Mouse (Mus musculus) hindbrain, embryonic 12.5 days (tissue): ENCODE results near the gene Ltv1. TPM values are rescaled to one million over a fixed set of nuclear protein-coding genes. Genes with fewer than 3 reads are reported as not detected.

ENCODE experiments used
- ATAC-seq: fragments of 200-750 bp; cut with Nextera tagmentation; 2 replicates; pipeline ENCODE4 v1.8.0; 2017; ENCODE audit warnings: moderate TSS enrichment; ENCODE audit not compliant: low FRiP score
- H3K27ac ChIP-seq: fragments of 300-500 bp; sonication (generic); 2 replicates; pipeline ENCODE4 v1.5.1; 2016; ENCODE audit warnings: mild to moderate bottlenecking
- H3K27me3 ChIP-seq: fragments of 300-500 bp; sonication (generic); 2 replicates; pipeline ENCODE4 v1.6.1; 2016; ENCODE audit warnings: mild to moderate bottlenecking
- H3K36me3 ChIP-seq: fragments of 300-500 bp; sonication (generic); 2 replicates; pipeline ENCODE4 v1.6.1; 2016; ENCODE audit warnings: mild to moderate bottlenecking
- H3K4me1 ChIP-seq: fragments of 300-500 bp; sonication (generic); 2 replicates; pipeline ENCODE4 v1.6.1; 2016
- H3K4me2 ChIP-seq: fragments of 300-500 bp; sonication (generic); replicated peaks from 2 replicates; pipeline ENCODE4 v1.6.1; 2016; ENCODE audit warnings: mild to moderate bottlenecking
- H3K4me3 ChIP-seq: fragments of 300-500 bp; sonication (generic); 2 replicates; pipeline ENCODE4 v1.5.1; 2016; ENCODE audit warnings: mild to moderate bottlenecking
- H3K9ac ChIP-seq: fragments of 300-500 bp; sonication (generic); 2 replicates; pipeline ENCODE4 v1.6.1; 2016; ENCODE audit warnings: mild to moderate bottlenecking, moderate library complexity
- H3K9me3 ChIP-seq: fragments of 300-500 bp; sonication (generic); replicated peaks from 2 replicates; pipeline ENCODE4 v1.6.1; 2016; ENCODE audit warnings: mild to moderate bottlenecking
- WGBS: fragments of 180-500 bp; shearing (Covaris S2); methylation state at CpG from one replicate; pipeline ENCODE4 v1.1.7; 2016; 5-methylcytosine and 5-hydroxymethylcytosine counted together
- polyA plus RNA-seq: library from polyadenylated mRNA; unstranded; fragments of >200 nt; fragmentation: Nextera tagmentation; extraction: Ambion mirVana; gene quantifications from 2 replicates; pipeline ENCODE4 v1.2.1, GENCODE M21; 2016

Gene Ltv1
- polyA plus RNA-seq, 1 experiment from 2014 or later: 48.0 TPM

DNA sequence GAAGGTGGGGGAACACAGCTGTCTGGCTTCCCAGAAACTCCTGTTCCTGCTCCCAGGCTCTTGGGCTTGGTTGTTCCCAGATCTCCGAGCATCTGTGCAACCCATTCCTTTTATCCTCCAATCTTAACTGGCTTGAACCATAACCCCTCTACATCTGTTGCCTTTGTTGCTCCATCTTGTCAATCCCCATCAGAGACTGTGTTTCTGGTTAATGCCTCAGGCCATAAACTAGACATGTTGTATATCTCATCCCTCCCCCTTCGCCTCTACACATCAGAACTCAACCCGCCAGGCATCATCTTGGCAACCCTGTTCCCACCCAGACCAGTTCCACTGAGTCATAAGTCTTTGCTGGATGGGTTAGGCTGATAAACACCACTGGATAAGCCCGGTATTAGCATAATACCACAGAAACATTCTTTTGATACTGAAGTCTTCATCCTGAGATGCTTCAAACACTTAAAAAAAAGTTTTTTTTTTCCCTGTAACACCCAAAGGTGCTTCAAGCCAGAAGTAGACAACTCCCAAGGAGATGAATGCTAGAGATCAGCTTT is 40.1 kb downstream of the Ltv1 start:
- 82% methylated on average over 4 of the region's 4 CpGs for WGBS
- no peak overlapping the region for H3K9ac ChIP-seq
- H3K4me1 ChIP-seq: 0 out of 2 replicates have a peak, but pooled peaks cover 2% of the 10 kb centered on the region

DNA sequence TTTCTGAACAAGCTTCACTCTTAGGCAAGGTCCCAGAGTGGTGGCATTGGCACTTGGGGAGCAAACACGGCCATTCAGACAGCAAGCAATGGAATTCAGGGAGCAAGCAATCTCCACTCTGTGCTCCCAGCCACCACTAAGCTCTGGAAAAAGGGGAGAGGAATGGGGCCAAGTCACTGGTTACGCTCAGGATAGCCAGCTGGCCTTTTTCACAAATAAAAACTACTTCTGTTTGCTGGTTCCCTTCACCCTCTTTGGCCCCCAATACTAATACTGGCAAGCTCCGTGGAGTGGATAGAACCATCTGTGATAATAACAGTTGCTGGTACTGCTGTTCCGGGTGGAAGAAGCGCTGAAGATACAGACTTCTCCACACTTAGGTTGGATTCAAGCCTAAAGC is 41.6 kb downstream of the Ltv1 start:
- H3K27me3 ChIP-seq: no peaks in the 10 kb centered on the region
- no peaks in the 10 kb centered on the region for H3K36me3 ChIP-seq
- no peak for ATAC-seq
- no peaks in the 10 kb centered on the region for H3K9me3 ChIP-seq
- no peak overlapping the region for H3K4me2 ChIP-seq
- H3K4me3 ChIP-seq: no peak overlapping the region
- WGBS: 87% methylated on average over 5 of the region's 5 CpGs
- no peak overlapping the region for H3K27ac ChIP-seq
- H3K4me1 ChIP-seq: 0 out of 2 replicates have a peak, but pooled peaks cover 2% of the 10 kb centered on the region
- H3K9ac ChIP-seq: no peak overlapping the region

More for the DNA sequence above, 40.1 kb downstream of the Ltv1 start:
- Histone ChIP-seq H3K9me3 (no peaks in the 10 kb centered on the region), H3K4me3 (no peak overlapping the region), H3K27me3 (no peaks in the 10 kb centered on the region), H3K4me2 (no peak overlapping the region), H3K27ac (no peak overlapping the region), H3K36me3 (no peaks in the 10 kb centered on the region)
- no peak for ATAC-seq

GRCm38 (mm10) chr10:13150435-13150834 is 42.5 kb downstream of the Ltv1 start:
- H3K9me3 ChIP-seq: no peaks in the 10 kb centered on the region
- H3K36me3 ChIP-seq: no peaks in the 10 kb centered on the region
- no peak overlapping the region for H3K4me2 ChIP-seq
- 0 out of 2 replicates have a peak, but pooled peaks cover 2% of the 10 kb centered on the region for H3K4me1 ChIP-seq
- ATAC-seq: 0 out of 2 replicates have a peak, but pooled peaks have one; percentile 61
- no peak overlapping the region for H3K4me3 ChIP-seq
- WGBS: 64% methylated on average over 3 of the region's 3 CpGs
- H3K27me3 ChIP-seq: no peaks in the 10 kb centered on the region
- H3K9ac ChIP-seq: no peak overlapping the region
- H3K27ac ChIP-seq: no peak overlapping the region

- Histone ChIP-seq H3K9me3 (no peaks in the 10 kb centered on the region), H3K4me1 (no peaks in the 10 kb centered on the region), H3K36me3 (no peaks in the 10 kb centered on the region), H3K4me2 (no peak overlapping the region), H3K9ac (no peak overlapping the region), H3K4me3 (no peak overlapping the region), H3K27me3 (no peaks in the 10 kb centered on the region), H3K27ac (no peak overlapping the region)
- ATAC-seq: no peak
- 85% methylated on average over 2 of the region's 2 CpGs for WGBS
Measured at GRCm38 (mm10) chr10:13140434-13140833, 52.5 kb downstream of the Ltv1 start.

- no peaks in the 10 kb centered on the region for H3K9me3 ChIP-seq
- no peaks in the 10 kb centered on the region for H3K4me1 ChIP-seq
- no peak overlapping the region for H3K4me2 ChIP-seq
- H3K4me3 ChIP-seq: no peak overlapping the region
- no peak for ATAC-seq
- no peak overlapping the region for H3K27ac ChIP-seq
- no peaks in the 10 kb centered on the region for H3K36me3 ChIP-seq
- 86% methylated on average over 6 of the region's 6 CpGs for WGBS
- H3K27me3 ChIP-seq: no peaks in the 10 kb centered on the region
- H3K9ac ChIP-seq: no peak overlapping the region
Measured at GRCm38 (mm10) chr10:13137906-13138305, 55.1 kb downstream of the Ltv1 start.

- no peaks in the 10 kb centered on the region for H3K27me3 ChIP-seq
- H3K9ac ChIP-seq: no peak overlapping the region
- no peak overlapping the region for H3K4me2 ChIP-seq
- H3K4me3 ChIP-seq: no peak overlapping the region
- H3K36me3 ChIP-seq: no peaks in the 10 kb centered on the region
- H3K9me3 ChIP-seq: no peaks in the 10 kb centered on the region
- 90% methylated on average over 7 of the region's 7 CpGs for WGBS
- ATAC-seq: no peak
- H3K27ac ChIP-seq: no peak overlapping the region
- no peaks in the 10 kb centered on the region for H3K4me1 ChIP-seq
Measured at GRCm38 (mm10) chr10:13135751-13136150, 57.2 kb downstream of the Ltv1 start.

GRCm38 (mm10) chr10:13135276-13135675 is 57.7 kb downstream of the Ltv1 start:
- H3K27me3 ChIP-seq: no peaks in the 10 kb centered on the region
- 95% methylated on average over 7 of the region's 7 CpGs for WGBS
- ATAC-seq: no peak

GRCm38 (mm10) chr10:13133850-13134249 is 59.1 kb downstream of the Ltv1 start:
- ATAC-seq: no peak
- H3K27ac ChIP-seq: no peak overlapping the region
- H3K4me1 ChIP-seq: no peaks in the 10 kb centered on the region
- H3K4me2 ChIP-seq: no peak overlapping the region
- no peak overlapping the region for H3K4me3 ChIP-seq
- WGBS: 92% methylated on average over 4 of the region's 4 CpGs
- peaks cover 1% of the 10 kb centered on the region for H3K36me3 ChIP-seq
- no peak overlapping the region for H3K9ac ChIP-seq
- no peaks in the 10 kb centered on the region for H3K27me3 ChIP-seq
- no peaks in the 10 kb centered on the region for H3K9me3 ChIP-seq

More at GRCm38 (mm10) chr10:13135276-13135675, 57.7 kb downstream of the Ltv1 start:
- Histone ChIP-seq H3K9ac (no peak overlapping the region), H3K9me3 (no peaks in the 10 kb centered on the region), H3K4me2 (no peak overlapping the region), H3K4me1 (no peaks in the 10 kb centered on the region), H3K27ac (no peak overlapping the region), H3K4me3 (no peak overlapping the region), H3K36me3 (no peaks in the 10 kb centered on the region)

Other genes starting within 250 kb of the Ltv1 start
- gene Stx11, start 228.9 kb downstream of the Ltv1 start, polyA plus RNA-seq: 2.2 and 3.0 TPM in 2 replicates
- 26.8 and 30.6 TPM in 2 replicates for gene Sf3b5, start 187.8 kb downstream of the Ltv1 start, polyA plus RNA-seq
- 60.3 and 80.0 TPM in 2 replicates for gene Plagl1, start 132.7 kb downstream of the Ltv1 start, polyA plus RNA-seq
- gene Zc2hc1b, start 15.1 kb downstream of the Ltv1 start, polyA plus RNA-seq: not detected in 2 replicates